Mouse (Mus musculus) ES-E14 (cell line): ENCODE results near the gene Ralgps1.

Experiments
- CHD2 ChIP-seq: IDR thresholded peaks from 2 replicates; pipeline ENCODE4 v1.6.1; 2014; ENCODE audit warnings: mild to moderate bottlenecking, low read depth, low read length, inconsistent platforms
- HCFC1 ChIP-seq: IDR thresholded peaks from 2 replicates; pipeline ENCODE4 v1.6.1; 2012; ENCODE audit warnings: low read length, inconsistent platforms, borderline replicate concordance; ENCODE audit not compliant: insufficient read depth
- MAFK ChIP-seq: IDR thresholded peaks from 2 replicates; pipeline ENCODE4 v1.6.1; 2014; ENCODE audit warnings: mild to moderate bottlenecking, low read depth, low read length, inconsistent platforms; ENCODE audit not compliant: insufficient read depth
- ZC3H11A ChIP-seq: IDR thresholded peaks from 2 replicates; pipeline ENCODE4 v1.6.1; 2012; ENCODE audit warnings: low read depth, mild to moderate bottlenecking, inconsistent platforms, low read length, borderline replicate concordance

- TF ChIP-seq CHD2 (no peak), ZC3H11A (no peak), HCFC1 (no peak), MAFK (no peak)
These were observed 117.6 kb downstream of the Ralgps1 start for GRCm38 (mm10) chr2:33253572-33254190.
